Mouse (Mus musculus) lung, postnatal 25 days (tissue): ENCODE measurements around the gene Aifm3.
A peak's percentile ranks its signal among the peaks of the same experiment; 100 is the strongest.
"Not testable (repeated sequence)": the region's sequence is repeated elsewhere in the genome, so short reads cannot be mapped to it uniquely, and the experiment has no call there.

Experiments used
- DNase-seq: peaks from one replicate; pipeline ENCODE4 v3.0.0; 2022; ENCODE audit warnings: low spot score

Aifm3 gene

GRCm38 (mm10) chr16:17499249-17499883 is 10.0 kb downstream of the Aifm3 start:
- no peak for DNase-seq

GRCm38 (mm10) chr16:17502681-17503080 is 13.3 kb downstream of the Aifm3 start:
- DNase-seq, result no peak

- no peak for DNase-seq
Observed at GRCm38 (mm10) chr16:17507018-17507552, 17.7 kb downstream of the Aifm3 start.

- not testable (repeated sequence) for DNase-seq
Observed at GRCm38 (mm10) chr16:17508031-17508430, 18.6 kb downstream of the Aifm3 start.

- peak; percentile 90 for DNase-seq
Observed at GRCm38 (mm10) chr16:17508546-17509239, 19.3 kb downstream of the Aifm3 start, which contains the start of gene Lztr1. Gene Lztr1, plus strand, starts transcription at chr16:17508688.

GRCm38 (mm10) chr16:17509240-17509597 is 19.8 kb downstream of the Aifm3 start:
- no peak for DNase-seq

- DNase-seq, result no peak
Observed at GRCm38 (mm10) chr16:17510143-17510542, 20.7 kb downstream of the Aifm3 start.

- DNase-seq, result peak; percentile 26
Observed at GRCm38 (mm10) chr16:17510686-17511085, 21.3 kb downstream of the Aifm3 start.

- DNase-seq, result no peak
Observed at GRCm38 (mm10) chr16:17511431-17511830, 22.0 kb downstream of the Aifm3 start.

- DNase-seq, result no peak
Observed at GRCm38 (mm10) chr16:17518910-17519309, 29.5 kb downstream of the Aifm3 start.

GRCm38 (mm10) chr16:17524156-17524555 is 34.7 kb downstream of the Aifm3 start:
- DNase-seq, result no peak

GRCm38 (mm10) chr16:17525524-17525923 is 36.1 kb downstream of the Aifm3 start:
- no peak for DNase-seq

- DNase-seq, result no peak
Observed at GRCm38 (mm10) chr16:17526223-17526622, 36.8 kb downstream of the Aifm3 start.

- DNase-seq, result no peak
Observed at GRCm38 (mm10) chr16:17527606-17528005, 38.2 kb downstream of the Aifm3 start.

- DNase-seq, result no peak
Observed at GRCm38 (mm10) chr16:17528276-17528675, 38.9 kb downstream of the Aifm3 start.

- no peak for DNase-seq
Observed at GRCm38 (mm10) chr16:17529981-17530586, 40.7 kb downstream of the Aifm3 start.

GRCm38 (mm10) chr16:17530640-17531288 is 41.4 kb downstream of the Aifm3 start, which contains the start of gene Thap7:
Gene Thap7, minus strand, starts transcription at chr16:17531136.
- DNase-seq, result peak; percentile 97

- no peak for DNase-seq
Observed at GRCm38 (mm10) chr16:17532271-17532670, 42.9 kb downstream of the Aifm3 start.

- DNase-seq, result no peak
Observed at GRCm38 (mm10) chr16:17532676-17533329, 43.4 kb downstream of the Aifm3 start.

- no peak for DNase-seq
Observed at GRCm38 (mm10) chr16:17536584-17536983, 47.2 kb downstream of the Aifm3 start.

GRCm38 (mm10) chr16:17542632-17543031 is 53.2 kb downstream of the Aifm3 start:
- DNase-seq, result no peak

GRCm38 (mm10) chr16:17552837-17553236 is 63.4 kb downstream of the Aifm3 start:
- no peak for DNase-seq
